Mouse (Mus musculus) CH12.LX (cell line): ENCODE data around the gene Cnih1. TPM values are rescaled to one million over a fixed set of nuclear protein-coding genes. Genes with fewer than 3 reads are reported as not detected.

Experiments
- DNase-seq: peaks from one replicate; pipeline ENCODE4 v3.0.0-alpha.2; 2013; ENCODE audit errors: extremely low read depth
- H3K27ac ChIP-seq: 2 replicates; pipeline ENCODE4 v1.5.1; 2012; ENCODE audit warnings: low read depth, mild to moderate bottlenecking, control low read depth, moderate library complexity; ENCODE audit not compliant: insufficient read depth
- H3K27me3 ChIP-seq: replicated peaks from 2 replicates; pipeline ENCODE3; 2012; ENCODE audit warnings: inconsistent platforms
- H3K36me3 ChIP-seq, 2 experiments: replicated peaks in 1 of 2; 2 replicates each; pipeline versions ENCODE3 to v1.6.1; 2012; ENCODE audit warnings: inconsistent platforms in 1 of 2, low read length in 1 of 2, mild to moderate bottlenecking in 1 of 2, mixed read lengths in 1 of 2, moderate library complexity in 1 of 2; ENCODE audit not compliant: control insufficient read depth in 1 of 2, insufficient read depth in 1 of 2
- H3K4me1 ChIP-seq, 2 experiments: 2 replicates each; pipeline ENCODE4 v1.6.1; 2012; ENCODE audit warnings: inconsistent platforms in 1 of 2, moderate library complexity in 1 of 2; ENCODE audit not compliant: insufficient read depth in 2 of 2, control insufficient read depth in 1 of 2
- H3K4me2 ChIP-seq: 2 replicates; pipeline ENCODE4 v1.6.1; 2012; ENCODE audit warnings: low read depth, mild to moderate bottlenecking, control low read depth; ENCODE audit not compliant: poor library complexity, insufficient read depth, severe bottlenecking
- H3K4me3 ChIP-seq, 3 experiments: fragments of 150-350 bp in 1 of 3; sonication (generic) in 1 of 3; replicated peaks in 1 of 3; 2 replicates each; pipeline versions ENCODE3 to v1.5.1; 2011 to 2012; ENCODE audit warnings: low read depth in 2 of 3, low read length in 2 of 3, mild to moderate bottlenecking in 2 of 3, moderate library complexity in 2 of 3, control low read depth in 1 of 3, improper control_type of control experiment in 1 of 3, inconsistent platforms in 1 of 3, mixed read lengths in 1 of 3; ENCODE audit not compliant: poor library complexity in 1 of 3
- H3K79me2 ChIP-seq: replicated peaks from 2 replicates; pipeline ENCODE4 v1.6.1; 2012; ENCODE audit warnings: mild to moderate bottlenecking, moderate library complexity; ENCODE audit not compliant: control insufficient read depth, poor library complexity, insufficient read depth, severe bottlenecking; ENCODE audit errors: extremely low read depth
- H3K9ac ChIP-seq: 2 replicates; pipeline ENCODE4 v1.6.1; 2012; ENCODE audit warnings: low read depth, mild to moderate bottlenecking, control low read depth, moderate library complexity; ENCODE audit not compliant: insufficient read depth
- H3K9me3 ChIP-seq: replicated peaks from 2 replicates; pipeline ENCODE3; 2012; ENCODE audit warnings: low read length, inconsistent platforms, mixed read lengths
- BHLHE40 ChIP-seq: IDR thresholded peaks from 2 replicates; pipeline ENCODE4 v1.6.1; 2011; ENCODE audit warnings: mild to moderate bottlenecking, low read depth, low read length, improper control_type of control experiment
- CHD1 ChIP-seq: IDR thresholded peaks from 2 replicates; pipeline ENCODE4 v1.6.1; 2012; ENCODE audit warnings: low read depth, low read length, improper control_type of control experiment, inconsistent platforms
- CHD2 ChIP-seq: IDR thresholded peaks from 2 replicates; pipeline ENCODE4 v1.6.1; 2011; ENCODE audit warnings: low read length, improper control_type of control experiment
- CTCF ChIP-seq, 2 experiments: IDR thresholded peaks in 1 of 2; conservative IDR thresholded peaks in 1 of 2; 2 replicates each; pipeline ENCODE4 v1.5.1; 2011 to 2012; ENCODE audit warnings: low read depth in 2 of 2, low read length in 2 of 2, improper control_type of control experiment in 1 of 2, inconsistent platforms in 1 of 2, mild to moderate bottlenecking in 1 of 2, moderate library complexity in 1 of 2
- E2F4 ChIP-seq: IDR thresholded peaks from 2 replicates; pipeline ENCODE4 v1.6.1; 2011; ENCODE audit warnings: low read depth, low read length, improper control_type of control experiment; ENCODE audit not compliant: insufficient replicate concordance
- ELF1 ChIP-seq: IDR thresholded peaks from 2 replicates; pipeline ENCODE4 v1.6.1; 2014; ENCODE audit warnings: low read depth, mild to moderate bottlenecking, inconsistent platforms, low read length, improper control_type of control experiment
- EP300 ChIP-seq: IDR thresholded peaks from 2 replicates; pipeline ENCODE4 v1.6.1; 2011; ENCODE audit warnings: low read length, improper control_type of control experiment
- ETS1 ChIP-seq: conservative IDR thresholded peaks from 2 replicates; pipeline ENCODE4 v1.6.1; 2012; ENCODE audit warnings: low read depth, mild to moderate bottlenecking, inconsistent platforms, low read length, improper control_type of control experiment, moderate library complexity
- GABPA ChIP-seq: IDR thresholded peaks from 2 replicates; pipeline ENCODE4 v1.6.1; 2012; ENCODE audit warnings: low read depth, low read length, improper control_type of control experiment, inconsistent platforms; ENCODE audit not compliant: insufficient replicate concordance
- HCFC1 ChIP-seq: IDR thresholded peaks from 2 replicates; pipeline ENCODE4 v1.6.1; 2012; ENCODE audit warnings: low read depth, mild to moderate bottlenecking, inconsistent platforms, low read length, improper control_type of control experiment
- IRF4 ChIP-seq: IDR thresholded peaks from 2 replicates; pipeline ENCODE4 v1.6.1; 2014; ENCODE audit warnings: low read depth, mild to moderate bottlenecking, inconsistent platforms, low read length, improper control_type of control experiment
- JUN ChIP-seq: IDR thresholded peaks from 2 replicates; pipeline ENCODE4 v1.6.1; 2011; ENCODE audit warnings: low read depth, mild to moderate bottlenecking, low read length, improper control_type of control experiment, moderate library complexity; ENCODE audit not compliant: insufficient read depth
- JUND ChIP-seq: conservative IDR thresholded peaks from 2 replicates; pipeline ENCODE4 v1.6.1; 2011; ENCODE audit warnings: low read depth, low read length, improper control_type of control experiment
- KAT2A ChIP-seq: IDR thresholded peaks from 2 replicates; pipeline ENCODE4 v1.6.1; 2012; ENCODE audit warnings: low read length, improper control_type of control experiment, inconsistent platforms; ENCODE audit not compliant: insufficient replicate concordance
- MAFK ChIP-seq: IDR thresholded peaks from 2 replicates; pipeline ENCODE4 v1.6.1; 2011; ENCODE audit warnings: low read length, improper control_type of control experiment; ENCODE audit not compliant: insufficient replicate concordance
- MAX ChIP-seq: IDR thresholded peaks from 2 replicates; pipeline ENCODE4 v1.6.1; 2011; ENCODE audit warnings: low read length, improper control_type of control experiment
- MAZ ChIP-seq: IDR thresholded peaks from 2 replicates; pipeline ENCODE4 v1.6.1; 2012; ENCODE audit warnings: low read depth, mild to moderate bottlenecking, inconsistent platforms, low read length, improper control_type of control experiment, moderate library complexity
- MEF2A ChIP-seq: IDR thresholded peaks from 2 replicates; pipeline ENCODE4 v1.6.1; 2014; ENCODE audit warnings: low read depth, mild to moderate bottlenecking, inconsistent platforms, low read length, improper control_type of control experiment, borderline replicate concordance
- MXI1 ChIP-seq: IDR thresholded peaks from 2 replicates; pipeline ENCODE4 v1.6.1; 2011; ENCODE audit warnings: mild to moderate bottlenecking, low read depth, low read length, improper control_type of control experiment
- MYC ChIP-seq: IDR thresholded peaks from 2 replicates; pipeline ENCODE4 v1.6.1; 2011; ENCODE audit warnings: low read depth, mild to moderate bottlenecking, improper control_type of control experiment, low read length
- NELFE ChIP-seq: IDR thresholded peaks from 2 replicates; pipeline ENCODE4 v1.6.1; 2011; ENCODE audit warnings: low read depth, low read length, improper control_type of control experiment
- PAX5 ChIP-seq: IDR thresholded peaks from 2 replicates; pipeline ENCODE4 v1.6.1; 2012; ENCODE audit warnings: low read length, inconsistent platforms, mixed read lengths
- POLR2A ChIP-seq: IDR thresholded peaks from 2 replicates; pipeline ENCODE4 v1.6.1; 2011; ENCODE audit warnings: low read depth, mild to moderate bottlenecking, improper control_type of control experiment, low read length
- POLR2AphosphoS2 ChIP-seq: IDR thresholded peaks from 2 replicates; pipeline ENCODE4 v1.6.1; 2011; ENCODE audit warnings: low read depth, low read length, improper control_type of control experiment
- RAD21 ChIP-seq: IDR thresholded peaks from 2 replicates; pipeline ENCODE4 v1.6.1; 2011; ENCODE audit warnings: low read depth, mild to moderate bottlenecking, low read length, improper control_type of control experiment, moderate library complexity
- RCOR1 ChIP-seq: conservative IDR thresholded peaks from 2 replicates; pipeline ENCODE4 v1.6.1; 2012; ENCODE audit warnings: low read depth, mild to moderate bottlenecking, inconsistent platforms, low read length, improper control_type of control experiment
- SIN3A ChIP-seq: IDR thresholded peaks from 2 replicates; pipeline ENCODE4 v1.6.1; 2012; ENCODE audit warnings: low read length, improper control_type of control experiment, inconsistent platforms
- SMC3 ChIP-seq: IDR thresholded peaks from 2 replicates; pipeline ENCODE4 v1.6.1; 2011; ENCODE audit warnings: low read depth, low read length, improper control_type of control experiment
- TBP ChIP-seq: conservative IDR thresholded peaks from 2 replicates; pipeline ENCODE4 v1.6.1; 2011; ENCODE audit warnings: low read depth, low read length, improper control_type of control experiment
- TCF12 ChIP-seq: IDR thresholded peaks from 2 replicates; pipeline ENCODE4 v1.6.1; 2014; ENCODE audit warnings: low read depth, mild to moderate bottlenecking, inconsistent platforms, low read length, improper control_type of control experiment
- UBTF ChIP-seq: IDR thresholded peaks from 2 replicates; pipeline ENCODE4 v1.6.1; 2012; ENCODE audit warnings: low read depth, mild to moderate bottlenecking, inconsistent platforms, low read length, improper control_type of control experiment, moderate library complexity
- USF1 ChIP-seq: IDR thresholded peaks from 2 replicates; pipeline ENCODE4 v1.6.1; 2014; ENCODE audit warnings: low read depth, mild to moderate bottlenecking, inconsistent platforms, low read length, improper control_type of control experiment
- USF2 ChIP-seq: conservative IDR thresholded peaks from 2 replicates; pipeline ENCODE4 v1.6.1; 2011; ENCODE audit warnings: low read depth, low read length, improper control_type of control experiment
- ZC3H11A ChIP-seq: IDR thresholded peaks from 2 replicates; pipeline ENCODE4 v1.6.1; 2012; ENCODE audit warnings: low read depth, mild to moderate bottlenecking, inconsistent platforms, low read length, improper control_type of control experiment
- ZKSCAN1 ChIP-seq: IDR thresholded peaks from 2 replicates; pipeline ENCODE4 v1.6.1; 2012; ENCODE audit warnings: low read depth, inconsistent platforms, low read length, improper control_type of control experiment, borderline replicate concordance
- ZMIZ1 ChIP-seq: IDR thresholded peaks from 2 replicates; pipeline ENCODE4 v1.6.1; 2012; ENCODE audit warnings: low read depth, mild to moderate bottlenecking, inconsistent platforms, low read length, improper control_type of control experiment
- ZNF384 ChIP-seq: IDR thresholded peaks from 2 replicates; pipeline ENCODE4 v1.6.1; 2012; ENCODE audit warnings: low read depth, low read length, improper control_type of control experiment, inconsistent platforms
- dilution Hi-C: fragments of 300-500 bp; cut with MboI; formaldehyde crosslinking; loops from 2 replicates; pipeline ENCODE4 v1.14.3; 2020; ENCODE audit warnings: low sequenced_read_pairs; ENCODE audit not compliant: extremely low pct_unique_long_range_greater_than_20kb, extremely low pct_ligation_motif_present
- in situ Hi-C: fragments of 300-500 bp; cut with MboI; formaldehyde crosslinking; loops from 3 replicates; pipeline ENCODE4 v1.14.3; 2019; ENCODE audit warnings: low sequenced_read_pairs, low pct_ligation_motif_present, low pct_unique_long_range_greater_than_20kb, mixed read lengths
- polyA plus RNA-seq: library from polyadenylated mRNA; unstranded; fragments of >175 nt; gene quantifications from 2 replicates; pipeline ENCODE4 v1.2.1, GENCODE M21; 2012; ENCODE audit warnings: low read depth; ENCODE audit not compliant: insufficient read length
- total RNA-seq, 2 experiments: library from RNA; depleted of rRNA; stranded (reverse); fragments of 300-350 nt in 1 of 2; fragments of >200 nt in 1 of 2; gene quantifications; 2 replicates each; pipeline ENCODE4 v1.2.3; 2012 to 2014

The Cnih1 gene
- total and polyA plus RNA-seq, 3 experiments: 68.9 to 190 (median 185) TPM

DNA sequence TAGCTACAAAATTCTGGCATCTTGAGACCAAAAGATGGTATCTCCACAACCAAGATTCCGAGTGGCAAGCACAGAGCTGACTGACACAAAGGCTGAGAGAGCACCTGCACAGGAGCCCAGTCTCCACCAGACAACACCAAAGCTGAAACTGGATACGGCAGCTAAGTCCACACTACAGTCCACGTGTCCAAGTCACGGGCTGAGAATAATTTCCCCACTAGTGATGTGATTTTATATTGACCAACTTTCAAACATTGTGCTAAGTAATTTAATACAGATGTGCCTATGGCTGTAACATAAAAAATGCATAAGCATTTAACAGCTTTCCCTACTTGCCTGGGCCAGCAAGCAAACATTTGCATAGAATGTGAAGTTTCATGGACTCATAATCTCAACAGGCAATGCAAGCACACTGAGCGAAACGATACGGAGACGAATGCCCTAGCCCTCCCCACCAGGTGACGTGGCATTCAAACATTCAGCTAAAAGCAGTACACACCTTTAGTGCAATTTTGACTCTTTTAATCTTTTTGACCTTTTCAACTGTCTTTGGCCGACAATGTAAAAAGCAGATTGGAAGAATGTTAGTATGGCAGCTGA is 4.8 kb downstream of the Cnih1 start:
- Histone ChIP-seq H3K4me1 (peaks cover 7 to 46% of the 10 kb centered on the region in 2 experiments), H3K36me3 (peaks cover 24 to 60% of the 10 kb centered on the region in 2 experiments), H3K27me3 (no peaks in the 10 kb centered on the region), H3K79me2 (peaks cover 70% of the 10 kb centered on the region), H3K9me3 (peaks cover 25% of the 10 kb centered on the region), H3K4me2 (peak overlapping the region; percentile 92), H3K9ac (peak overlapping the region; percentile 19), H3K27ac (peak overlapping the region; percentile 68), H3K4me3 (no peak overlapping the region)
- DNase-seq: no peak
- in situ Hi-C loops (no loop called here), dilution Hi-C loops (no loop called here)
- TF ChIP-seq MAX (0 out of 2 replicates have a peak, but pooled peaks have one; percentile 39), BHLHE40 (peak; percentile 59), CTCF (conservative IDR thresholded peaks at IDR 0.05 in 1 of 2, IDR thresholded peaks at IDR 0.05 in 1 of 2; ENCODE audit: low read depth in 2 of 2, low read length in 2 of 2) (no peak), ZMIZ1 (no peak), JUND (0 out of 2 replicates have a peak, but pooled peaks have one; percentile 18), MXI1 (peak; percentile 53; the same call in 1 of the 2 replicates), RAD21 (no peak), JUN (no peak), EP300 (no peak; the same call in 1 of the 2 replicates), SIN3A (0 out of 2 replicates have a peak, but pooled peaks have one; percentile 27), SMC3 (no peak), POLR2A (no peak), ETS1 (no peak), GABPA (no peak), POLR2AphosphoS2 (no peak), NELFE (no peak), KAT2A (no peak), IRF4 (peak; percentile 18; the same call in 1 of the 2 replicates), USF2 (no peak), MAFK (0 out of 2 replicates have a peak, but pooled peaks have one; percentile 12), MYC (peak; percentile 61), CHD2 (0 out of 2 replicates have a peak, but pooled peaks have one; percentile 25), TCF12 (no peak), UBTF (peak; percentile 52; the same call in 1 of the 2 replicates), ZC3H11A (no peak), TBP (no peak), ZKSCAN1 (no peak), RCOR1 (no peak), MEF2A (no peak), E2F4 (no peak), ZNF384 (no peak), PAX5 (no peak), HCFC1 (no peak), CHD1 (peak; percentile 50; the same call in 1 of the 2 replicates), ELF1 (no peak), USF1 (no peak), MAZ (peak; percentile 87)
